Comparison of ENCODE assay signal across 29 mouse cellular contexts in genomic region chr11:20712068-20712671, GRCm38 (mm10). TPM values are rescaled to one million over a fixed set of nuclear protein-coding genes. Genes with fewer than 3 reads are reported as not detected.
DNase-seq lines count a peak whose midpoint lies in the region; ATAC-seq and TF ChIP-seq lines count a peak whose summit lies in the region.
"Had no signal": no experiment of that assay in that cellular context is flagged by ENCODE, and none has a peak within 500 bp of the region (broad histone marks: within the 10 kb centered on the region; RNA-seq: fewer than 3 reads in every experiment).

No protein-coding gene starts in this region.

- no peak overlapping the region for H3K27ac ChIP-seq in heart, embryonic 11.5 days (ENCODE audit: low read depth, low read length)
- H3K27ac ChIP-seq in hindbrain, embryonic 16.5 days (ENCODE audit: low read depth, low read length): no peak overlapping the region
- H3K27ac ChIP-seq: embryonic facial prominence, embryonic 10.5 days; embryonic facial prominence, embryonic 15.5 days; forebrain, embryonic 13.5 days; heart, embryonic 13.5 days; limb, embryonic 10.5 days; limb, embryonic 15.5 days; liver, embryonic 13.5 days; midbrain, embryonic 15.5 days; stomach, embryonic 15.5 days had no signal

- no peaks in the 10 kb centered on the region for H3K4me1 ChIP-seq in heart, embryonic 11.5 days (ENCODE audit: control insufficient read depth, insufficient read depth, low read length)
- no peaks in the 10 kb centered on the region for H3K4me1 ChIP-seq in hindbrain, embryonic 16.5 days (ENCODE audit: control insufficient read depth, insufficient read depth, low read depth, low read length)
- H3K4me1 ChIP-seq: embryonic facial prominence, embryonic 15.5 days; limb, embryonic 10.5 days; limb, embryonic 15.5 days; liver, embryonic 13.5 days; midbrain, embryonic 15.5 days; stomach, embryonic 15.5 days had no signal

- no peak for ATAC-seq in heart, embryonic 11.5 days (replicated peaks; ENCODE audit: insufficient number of reproducible peaks, low FRiP score, low TSS enrichment)
- peak; percentile 67 for ATAC-seq in CD4-positive, CD25-positive, alpha-beta regulatory T cell, adult 4 months
- ATAC-seq in hindbrain, embryonic 16.5 days: no peak
- ATAC-seq in monocyte, adult 5-6 weeks (replicated peaks; ENCODE audit: insufficient number of reproducible peaks, low FRiP score, low TSS enrichment, poor library complexity, severe bottlenecking): no peak
- ATAC-seq: forebrain, embryonic 13.5 days; midbrain, embryonic 15.5 days had no signal

- H3K4me3 ChIP-seq in heart, embryonic 11.5 days (ENCODE audit: low read depth, low read length): no peak overlapping the region
- H3K4me3 ChIP-seq in hindbrain, embryonic 16.5 days (ENCODE audit: low read length): no peak overlapping the region
- H3K4me3 ChIP-seq: embryonic facial prominence, embryonic 10.5 days; embryonic facial prominence, embryonic 15.5 days; forebrain, embryonic 13.5 days; heart, embryonic 13.5 days; limb, embryonic 10.5 days; limb, embryonic 15.5 days; liver, embryonic 13.5 days; midbrain, embryonic 15.5 days; stomach, embryonic 15.5 days had no signal

- H3K9ac ChIP-seq in heart, embryonic 11.5 days (ENCODE audit: low read depth, low read length): no peak overlapping the region
- H3K9ac ChIP-seq in hindbrain, embryonic 16.5 days (ENCODE audit: low read depth, low read length): no peak overlapping the region
- H3K9ac ChIP-seq: embryonic facial prominence, embryonic 15.5 days; forebrain, embryonic 13.5 days; heart, embryonic 13.5 days; limb, embryonic 15.5 days; liver, embryonic 13.5 days; midbrain, embryonic 15.5 days; stomach, embryonic 15.5 days had no signal

- no peaks in the 10 kb centered on the region for H3K9me3 ChIP-seq in heart, embryonic 11.5 days (replicated peaks; ENCODE audit: control insufficient read depth, low read length)
- no peaks in the 10 kb centered on the region for H3K9me3 ChIP-seq in hindbrain, embryonic 16.5 days (ENCODE audit: control insufficient read depth, low read length)
- H3K9me3 ChIP-seq: embryonic facial prominence, embryonic 10.5 days; embryonic facial prominence, embryonic 15.5 days; forebrain, embryonic 13.5 days; G1E; heart, embryonic 13.5 days; limb, embryonic 10.5 days; limb, embryonic 15.5 days; liver, embryonic 13.5 days; midbrain, embryonic 15.5 days; stomach, embryonic 15.5 days had no signal

- no peak overlapping the region for H3K4me2 ChIP-seq in heart, embryonic 11.5 days
- H3K4me2 ChIP-seq in hindbrain, embryonic 16.5 days (ENCODE audit: low read length): no peak overlapping the region
- H3K4me2 ChIP-seq: embryonic facial prominence, embryonic 15.5 days; forebrain, embryonic 13.5 days; heart, embryonic 13.5 days; limb, embryonic 15.5 days; liver, embryonic 13.5 days; midbrain, embryonic 15.5 days; stomach, embryonic 15.5 days had no signal

- DNase-seq in heart, adult 11 months: peak; percentile 82
- DNase-seq in 416B (ENCODE audit: low read depth): peak; percentile 10
- peak; percentile 20 for DNase-seq in brain, embryonic 14.5 days (ENCODE audit: low read depth)
- no peak for DNase-seq in T-cell, adult 2 months (ENCODE audit: low spot score)
- DNase-seq: adrenal gland, adult 2 months; adrenal gland, postnatal 36 days; cerebellum, adult 8-10 months; cerebellum, postnatal 25 days; heart, postnatal 14 days; kidney, adult 18-20 months; kidney, postnatal 36 days; layer of hippocampus, postnatal 36 days; liver, embryonic 13.5 days; lung, adult 18-20 months; lung, postnatal 10 days; right cerebral cortex, postnatal 25 days had no signal

- no peaks in the 10 kb centered on the region for H3K27me3 ChIP-seq in heart, embryonic 11.5 days (ENCODE audit: control insufficient read depth, insufficient read depth, low read length)
- no peaks in the 10 kb centered on the region for H3K27me3 ChIP-seq in hindbrain, embryonic 16.5 days (replicated peaks; ENCODE audit: control insufficient read depth, insufficient read depth, low read length)
- H3K27me3 ChIP-seq: embryonic facial prominence, embryonic 15.5 days; forebrain, embryonic 13.5 days; heart, embryonic 13.5 days; limb, embryonic 15.5 days; liver, embryonic 13.5 days; midbrain, embryonic 15.5 days; stomach, embryonic 15.5 days had no signal

- no peaks in the 10 kb centered on the region for H3K36me3 ChIP-seq in heart, embryonic 11.5 days (ENCODE audit: control insufficient read depth, insufficient read depth, low read length)
- no peaks in the 10 kb centered on the region for H3K36me3 ChIP-seq in hindbrain, embryonic 16.5 days (ENCODE audit: control insufficient read depth, insufficient read depth, low read length)
- H3K36me3 ChIP-seq: midbrain, embryonic 15.5 days had no signal

- WGBS in heart, embryonic 11.5 days (ENCODE audit: insufficient replicate concordance): 77% methylated on average over 9 of the region's 9 CpGs
- 76% methylated on average over 9 of the region's 9 CpGs for WGBS in hindbrain, embryonic 16.5 days

- TF ChIP-seq POLR2A in brain, embryonic 14.5 days (IDR thresholded peaks at IDR 0.05; ENCODE audit: borderline replicate concordance, extremely low read depth, insufficient read depth, insufficient read length, poor library complexity, severe bottlenecking): no peak

- no peak for TF ChIP-seq CTCF in brain, embryonic 14.5 days (IDR thresholded peaks at IDR 0.05; ENCODE audit: borderline replicate concordance, extremely low read depth, insufficient read depth, insufficient read length)

RNA-seq across cellular contexts. Expression of gene Aftph, which starts 29.2 kb away (rescaled TPM):
- polyA plus RNA-seq in heart, embryonic 11.5 days (2014; fragmentation: Nextera tagmentation; extraction: Ambion mirVana): 12.1 and 15.7 TPM in 2 replicates
- polyA plus RNA-seq in CD4-positive, CD25-positive, alpha-beta regulatory T cell, adult 4 months (2017; shearing (Covaris generic)): 10 to 100 TPM; 43.3 to 57.5 TPM
- 63.2 and 72.5 TPM in 2 replicates for polyA plus RNA-seq in brain, embryonic 14.5 days (2012; rRNA removed)
- 31.5 and 33.8 TPM in 2 replicates for polyA plus RNA-seq in hindbrain, embryonic 16.5 days (2015; fragmentation: Nextera tagmentation; extraction: Ambion mirVana)
- total RNA-seq in monocyte, adult 5-6 weeks (2017): 154 to 161 TPM (median 158 TPM) in 3 replicates
